Mouse (Mus musculus) skeletal muscle tissue, postnatal 0 days (tissue): ENCODE measurements around the gene Fam160a2. TPM values are rescaled to one million over a fixed set of nuclear protein-coding genes. Genes with fewer than 3 reads are reported as not detected.

Experiments used
- polyA plus RNA-seq: library from polyadenylated mRNA; unstranded; fragments of >200 nt; fragmentation: Nextera tagmentation; extraction: Ambion mirVana; gene quantifications from 2 replicates; pipeline ENCODE4 v1.2.1, GENCODE M21; 2015

The Fam160a2 gene
- polyA plus RNA-seq: 18.4 and 19.4 TPM in 2 replicates

GRCm38 (mm10) chr7:105399935-105400624, at the start of gene Fam160a2:
Gene Fam160a2 (minus strand): TSS chr7:105400054.

DNA sequence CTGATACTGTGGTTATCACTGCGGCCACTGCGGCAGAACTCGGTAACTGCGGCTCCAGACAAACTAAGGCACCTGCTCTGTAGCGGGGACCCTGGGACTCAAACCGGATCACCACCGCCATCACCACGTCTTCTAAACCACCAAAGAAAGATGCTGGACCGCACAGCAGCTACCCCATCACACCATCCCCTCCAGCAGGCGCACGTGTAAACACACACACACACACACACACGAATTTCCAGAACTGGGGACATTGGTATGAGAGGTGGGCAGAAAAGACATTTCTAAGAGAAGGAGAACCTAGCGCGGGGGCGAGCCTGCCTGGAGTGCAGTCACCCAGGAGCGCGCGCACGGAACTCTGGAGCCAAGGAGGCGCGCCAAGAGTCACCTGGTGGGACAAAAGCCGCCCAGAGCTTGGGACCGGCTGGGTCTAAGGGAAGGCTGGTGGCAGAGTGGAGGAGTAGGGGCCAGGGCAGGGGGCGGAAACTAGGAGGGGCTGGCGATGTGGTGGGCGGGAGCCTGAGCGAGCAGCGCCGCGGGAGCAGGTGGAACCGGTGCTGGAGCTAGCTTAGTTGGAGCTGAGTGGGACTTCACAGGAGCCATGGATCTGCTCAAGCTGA, 25.7 kb upstream of the Fam160a2 start, which contains the start of gene Cckbr:
TSS of gene Cckbr (plus strand) at position 308 of the 620 bp plus-strand sequence.

DNA sequence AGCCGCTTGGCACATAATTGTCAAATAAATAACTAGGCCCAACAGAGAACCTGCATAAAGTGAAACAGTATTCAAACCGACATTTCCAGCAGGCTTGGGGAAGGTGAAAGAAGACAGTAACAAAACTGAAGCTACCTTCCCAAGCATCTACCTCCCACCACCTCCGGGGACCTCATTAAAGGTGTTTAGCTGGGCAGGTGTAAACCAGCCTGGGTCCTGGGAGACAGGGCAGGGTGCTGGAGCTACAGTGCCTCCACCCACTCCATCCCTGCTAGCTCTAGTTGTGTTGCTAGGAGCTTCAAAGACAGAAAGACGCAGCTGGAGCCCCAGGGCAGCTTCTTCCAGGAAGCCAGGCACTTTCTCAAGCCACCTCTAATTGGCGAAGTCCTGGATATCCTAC, 4.4 kb upstream of the Fam160a2 start, which contains the start of gene Cnga4:
TSS of gene Cnga4 (plus strand) at position 301 of the 400 bp plus-strand sequence.

DNA sequence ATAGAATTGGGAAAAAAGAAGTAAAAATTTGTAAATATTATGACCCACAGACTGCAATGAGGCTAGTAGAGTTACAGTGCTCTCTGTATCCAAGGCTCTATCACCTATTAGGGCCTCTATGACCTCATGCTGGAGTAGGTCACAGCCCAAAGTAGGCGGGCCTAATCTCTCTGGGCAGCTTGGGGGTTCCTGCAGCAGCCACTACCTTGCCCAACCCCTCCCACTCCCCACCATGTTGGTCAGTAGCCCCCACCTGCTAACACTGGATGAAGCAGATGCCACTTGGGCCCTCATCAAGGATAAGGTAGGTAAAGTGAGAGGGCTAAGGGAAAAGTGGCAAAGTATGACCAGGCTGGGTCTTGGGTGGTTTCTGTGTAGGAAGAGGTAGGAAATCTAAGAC, 25.0 kb downstream of the Fam160a2 start, which contains the start of gene Gm5901:
TSS of gene Gm5901 (plus strand) at position 173 of the 400 bp plus-strand sequence.

GRCm38 (mm10) chr7:105367930-105368329, 31.9 kb downstream of the Fam160a2 start, which contains the start of gene Olfr692:
Gene Olfr692 (plus strand): TSS chr7:105368230.

DNA sequence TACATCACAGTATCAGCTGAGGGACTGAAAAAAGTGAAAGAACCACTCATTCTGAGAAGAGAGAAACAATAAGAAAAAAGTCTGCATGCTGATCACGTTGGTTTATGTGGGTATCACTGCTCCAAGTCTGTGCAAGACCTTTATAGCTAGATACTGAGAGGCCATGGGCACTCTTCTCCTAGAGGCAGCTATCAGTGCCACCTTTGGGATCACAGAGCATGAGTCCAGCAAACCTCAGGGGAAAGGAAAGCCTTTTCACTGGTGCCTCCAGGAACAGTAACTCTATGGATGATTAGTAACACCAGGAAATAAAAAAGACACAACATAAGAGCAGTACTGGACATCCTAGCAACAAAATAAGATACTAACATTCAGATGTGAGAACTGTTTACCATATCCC, 57.7 kb downstream of the Fam160a2 start, which contains the start of gene Olfr691:
TSS of gene Olfr691 (minus strand) at position 101 of the 400 bp plus-strand sequence.

DNA sequence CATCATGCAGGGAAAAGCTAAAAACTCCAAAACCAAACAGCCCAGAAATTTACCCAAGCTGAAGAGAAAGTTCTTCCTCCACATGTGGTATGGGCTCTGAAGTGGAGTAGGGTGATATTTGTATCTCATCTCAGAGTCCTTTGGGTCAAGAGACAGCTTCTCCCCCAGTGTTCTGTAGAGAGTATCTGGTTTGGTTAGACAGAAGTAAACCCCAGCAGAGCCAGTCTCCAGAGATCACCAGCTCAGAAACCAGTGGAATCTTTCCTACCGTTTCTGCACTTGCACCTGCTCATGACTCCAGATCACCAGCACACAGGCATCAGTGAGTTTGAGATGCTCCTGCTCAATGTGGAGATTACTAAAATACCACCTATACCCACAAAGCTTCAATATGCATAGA, 65.8 kb downstream of the Fam160a2 start, which contains the start of gene Olfr690:
TSS of gene Olfr690 (minus strand) at position 101 of the 400 bp plus-strand sequence.

Other genes with a start within 250 kb of the Fam160a2 start
- not detected in 2 replicates for gene Olfr684, start 236.4 kb downstream of the Fam160a2 start, polyA plus RNA-seq
- gene Olfr685, start 214.0 kb downstream of the Fam160a2 start, polyA plus RNA-seq: not detected in 2 replicates
- not detected in 2 replicates for gene Olfr686, start 192.6 kb downstream of the Fam160a2 start, polyA plus RNA-seq
- not detected in 2 replicates for gene Olfr688, start 112.0 kb downstream of the Fam160a2 start, polyA plus RNA-seq
- not detected in 2 replicates for gene Olfr689, start 88.9 kb downstream of the Fam160a2 start, polyA plus RNA-seq
- not detected in 2 replicates for gene Olfr690, start 66.0 kb downstream of the Fam160a2 start, polyA plus RNA-seq
- not detected in 2 replicates for gene Olfr691, start 57.8 kb downstream of the Fam160a2 start, polyA plus RNA-seq
- not detected in 2 replicates for gene Olfr692, start 31.8 kb downstream of the Fam160a2 start, polyA plus RNA-seq
- gene Gm5901, start 25.0 kb downstream of the Fam160a2 start, polyA plus RNA-seq: not detected in 2 replicates
- 0.08 TPM in 1 of 2 replicates, not detected in the other for gene Cnga4, start 4.5 kb upstream of the Fam160a2 start, polyA plus RNA-seq
- gene Cckbr, start 25.7 kb upstream of the Fam160a2 start, polyA plus RNA-seq: not detected in 2 replicates
- 86.4 and 116 TPM in 2 replicates for gene Cavin3, start 82.2 kb upstream of the Fam160a2 start, polyA plus RNA-seq
- 41.9 and 44.7 TPM in 2 replicates for gene Smpd1, start 154.3 kb upstream of the Fam160a2 start, polyA plus RNA-seq
- gene Apbb1, start 181.6 kb upstream of the Fam160a2 start, polyA plus RNA-seq: 15.7 and 18.3 TPM in 2 replicates
- 0.54 and 0.94 TPM in 2 replicates for gene Hpx, start 200.1 kb upstream of the Fam160a2 start, polyA plus RNA-seq
- gene Trim3, start 233.5 kb upstream of the Fam160a2 start, polyA plus RNA-seq: 15.6 and 17.9 TPM in 2 replicates
- gene Timm10b, start 240.0 kb upstream of the Fam160a2 start, polyA plus RNA-seq: 179 and 197 TPM in 2 replicates
- gene Arfip2, start 240.4 kb upstream of the Fam160a2 start, polyA plus RNA-seq: 32.8 and 41.9 TPM in 2 replicates
- 37.9 and 39.9 TPM in 2 replicates for gene Gm45799, start 240.5 kb upstream of the Fam160a2 start, polyA plus RNA-seq